Mouse (Mus musculus) liver, adult 10 weeks (tissue): ENCODE results near the gene Tut7. TPM values are rescaled to one million over a fixed set of nuclear protein-coding genes. Genes with fewer than 3 reads are reported as not detected.

Experiments used
- polyA plus RNA-seq: library from polyadenylated mRNA; stranded (reverse); fragments of 350-450 nt; fragmentation: Illumina TruSeq; extraction: RNeasy Lipid Tissue Mini Kit (QIAGEN cat#74804); gene quantifications from one replicate; pipeline ENCODE4 v1.2.3, GENCODE M21; 2014; ENCODE audit warnings: low read depth, low replicate concordance

The Tut7 gene
- polyA plus RNA-seq: 102 TPM

DNA sequence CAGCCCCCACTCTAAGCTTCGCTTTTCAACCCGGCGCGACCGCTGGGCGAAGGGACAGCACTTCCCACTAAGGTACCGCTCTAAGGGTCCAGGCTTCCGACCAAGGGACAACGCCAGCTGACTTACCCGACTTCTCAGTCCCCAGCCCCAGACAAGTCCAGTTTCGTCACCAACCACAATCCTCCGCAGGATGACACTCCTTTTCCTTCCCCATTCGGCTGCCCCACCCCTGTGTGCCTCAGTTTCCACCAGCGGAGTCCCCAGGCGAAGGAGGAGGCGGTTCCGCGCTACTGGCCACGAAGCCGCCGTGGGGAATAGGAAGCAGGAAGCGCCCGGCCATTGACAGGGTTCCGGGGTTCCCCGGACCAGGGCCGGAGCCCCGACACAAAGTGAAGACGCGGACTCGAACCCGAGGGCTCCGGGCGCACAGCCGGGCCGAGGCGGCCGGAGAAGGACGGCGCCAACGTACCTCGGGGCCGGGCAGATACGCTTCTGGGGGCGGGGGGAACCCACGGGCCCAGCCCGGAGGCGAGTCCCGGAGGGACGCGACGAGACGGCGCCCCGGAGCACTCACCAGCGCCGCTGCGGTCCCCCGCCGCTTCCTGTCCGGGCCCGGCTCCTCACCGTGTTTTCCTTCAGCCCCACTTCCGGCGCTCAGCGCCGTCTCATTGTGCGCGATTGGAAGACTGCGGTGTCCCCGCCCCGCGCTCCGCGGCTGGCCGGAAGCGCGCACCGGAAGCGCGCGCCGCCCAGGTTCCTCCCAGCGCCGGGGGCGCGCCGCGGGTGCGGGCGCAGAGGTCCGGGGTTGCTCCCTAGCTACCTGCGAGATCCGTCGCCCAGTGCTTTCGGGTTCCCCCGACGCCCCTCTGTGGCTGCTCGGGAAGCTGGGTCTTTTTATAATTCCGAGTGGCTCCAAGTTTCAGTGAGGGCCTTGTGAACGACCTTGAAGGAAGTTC is at the start of gene Tut7:
Gene Tut7, minus strand, starts transcription at position 641 of the 956 bp plus-strand sequence.

DNA sequence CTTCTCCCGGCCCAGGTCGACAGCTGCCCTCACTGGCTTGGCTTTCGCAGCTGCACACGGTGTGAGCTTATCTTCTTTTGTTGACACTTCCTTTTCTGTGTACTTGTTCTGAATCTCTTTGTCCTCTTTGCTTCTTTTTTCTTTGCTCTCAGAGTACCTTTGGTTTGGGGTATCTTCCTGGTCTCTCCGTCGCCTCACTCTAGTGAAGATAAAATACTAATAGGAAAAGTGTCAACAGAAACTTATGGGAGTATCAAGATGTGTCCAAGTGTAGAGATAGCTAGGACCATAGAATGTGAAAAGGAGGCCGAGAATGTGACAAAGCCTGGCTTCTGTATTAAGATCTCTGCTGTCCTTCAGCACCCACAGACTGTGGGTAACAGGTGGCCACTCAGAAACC is 40.8 kb downstream of the Tut7 start, which contains the start of gene Gm49354:
Gene Gm49354, minus strand, starts transcription at position 101 of the 400 bp plus-strand sequence.

DNA sequence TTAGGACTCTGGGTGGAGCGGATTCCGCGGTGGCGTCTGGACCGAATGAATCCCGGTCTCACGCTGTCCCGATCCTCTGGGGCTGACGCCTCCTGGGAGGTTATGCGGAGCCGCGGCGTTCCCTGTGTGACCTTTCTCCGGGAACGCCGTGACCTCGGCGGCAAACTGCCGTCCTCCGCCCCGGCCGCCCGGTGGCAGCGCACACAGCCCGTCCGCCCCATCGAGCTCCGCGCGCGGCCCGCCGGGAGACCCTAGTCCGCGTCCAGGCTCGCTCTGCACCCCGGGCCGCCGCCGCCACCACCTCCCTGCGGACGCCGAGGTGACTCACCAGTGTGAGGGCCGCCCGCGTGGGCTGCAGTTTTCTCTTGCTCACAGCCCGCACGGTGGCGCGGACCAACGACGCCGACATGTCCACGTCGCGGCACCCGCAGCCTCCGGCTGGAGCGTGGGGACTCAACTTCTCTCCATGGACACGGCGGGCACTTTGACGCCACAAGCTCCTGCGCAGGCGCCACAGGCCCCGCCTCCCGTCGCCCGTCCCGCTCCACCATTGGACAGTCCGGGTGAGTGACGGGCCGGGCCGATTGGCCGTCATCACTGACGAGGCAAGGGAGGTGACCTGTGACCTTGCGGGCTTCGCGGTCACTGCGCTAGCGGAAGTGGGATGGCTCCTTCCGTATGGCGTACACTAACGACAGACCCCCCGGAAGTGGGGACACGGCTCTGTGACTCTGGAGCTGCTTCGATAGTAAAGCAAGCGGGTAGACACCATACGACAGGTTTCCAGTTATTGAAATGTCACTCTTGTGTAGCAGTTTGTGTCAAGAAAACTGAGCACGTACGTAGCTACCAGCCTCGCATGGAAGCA is 53.4 kb downstream of the Tut7 start, which contains the start of gene Isca1:
Gene Isca1, minus strand, starts transcription at position 515 of the 868 bp plus-strand sequence.

DNA sequence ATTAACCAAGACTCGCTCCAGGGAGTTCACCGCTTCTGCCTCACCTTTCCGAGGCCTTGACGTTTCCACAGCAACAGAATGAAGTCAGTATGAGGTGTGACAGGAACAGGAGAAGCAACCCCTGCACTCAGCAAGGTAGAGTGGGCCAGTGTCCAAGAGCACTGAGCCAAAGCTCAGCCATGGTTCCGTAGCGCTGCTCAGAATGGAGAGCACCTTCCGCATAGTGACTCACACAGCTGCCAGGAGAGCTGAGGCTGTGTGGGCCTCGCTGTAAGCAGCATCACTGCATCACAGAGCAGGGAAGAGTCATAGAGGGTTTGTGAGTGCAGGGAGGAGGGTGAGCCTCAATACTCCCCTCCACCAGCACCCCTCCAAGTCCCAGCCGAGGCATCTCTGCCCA is 76.2 kb downstream of the Tut7 start, which contains the start of gene 1700014D04Rik:
Gene 1700014D04Rik, minus strand, starts transcription at position 42 of the 400 bp plus-strand sequence.

DNA sequence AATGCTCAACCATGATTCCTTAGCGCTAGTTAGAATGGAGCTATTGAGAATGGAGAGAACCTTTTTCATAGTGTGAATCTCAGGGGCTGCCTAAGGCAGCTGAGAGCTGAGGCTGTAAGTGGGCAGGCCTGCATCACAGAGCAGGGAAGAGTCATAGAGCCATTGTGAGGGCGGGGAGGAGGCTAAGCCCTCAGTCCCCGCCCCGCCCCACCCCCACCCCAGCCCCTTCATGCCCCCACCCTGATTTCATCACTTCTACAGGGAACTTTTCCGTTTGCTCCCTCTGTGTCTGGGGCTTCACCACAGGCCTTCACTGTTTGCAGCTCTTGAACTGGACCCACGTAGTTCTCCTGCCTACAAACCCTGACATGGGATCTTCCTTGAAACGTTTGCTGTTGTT is 91.3 kb downstream of the Tut7 start, which contains the start of gene Spata31d1d:
Gene Spata31d1d, minus strand, starts transcription at position 101 of the 400 bp plus-strand sequence.

Other genes starting within 250 kb of the Tut7 start
- gene Agtpbp1, start 237.9 kb downstream of the Tut7 start, polyA plus RNA-seq: 10.1 TPM
- gene Naa35, start 237.9 kb downstream of the Tut7 start, polyA plus RNA-seq: 107 TPM
- 2.4 TPM for gene Golm1, start 147.3 kb downstream of the Tut7 start, polyA plus RNA-seq
- gene 4921517D22Rik, start 129.0 kb downstream of the Tut7 start, polyA plus RNA-seq: not detected
- gene Spata31d1a, start 112.8 kb downstream of the Tut7 start, polyA plus RNA-seq: not detected
- not detected for gene Spata31d1b, start 110.9 kb downstream of the Tut7 start, polyA plus RNA-seq
- not detected for gene Spata31d1d, start 91.4 kb downstream of the Tut7 start, polyA plus RNA-seq
- 0.11 TPM for gene 1700014D04Rik, start 76.4 kb downstream of the Tut7 start, polyA plus RNA-seq
- 55.3 TPM for gene Isca1, start 53.3 kb downstream of the Tut7 start, polyA plus RNA-seq
- gene Gm49354, start 40.9 kb downstream of the Tut7 start, polyA plus RNA-seq: not detected